Mouse (Mus musculus): ENCODE results near the gene Borcs5. TPM values are rescaled to one million over a fixed set of nuclear protein-coding genes. Genes with fewer than 3 reads are reported as not detected.

The Borcs5 gene
- polyA plus RNA-seq, 1 experiment from 2014 or later, result 15.1 TPM

DNA sequence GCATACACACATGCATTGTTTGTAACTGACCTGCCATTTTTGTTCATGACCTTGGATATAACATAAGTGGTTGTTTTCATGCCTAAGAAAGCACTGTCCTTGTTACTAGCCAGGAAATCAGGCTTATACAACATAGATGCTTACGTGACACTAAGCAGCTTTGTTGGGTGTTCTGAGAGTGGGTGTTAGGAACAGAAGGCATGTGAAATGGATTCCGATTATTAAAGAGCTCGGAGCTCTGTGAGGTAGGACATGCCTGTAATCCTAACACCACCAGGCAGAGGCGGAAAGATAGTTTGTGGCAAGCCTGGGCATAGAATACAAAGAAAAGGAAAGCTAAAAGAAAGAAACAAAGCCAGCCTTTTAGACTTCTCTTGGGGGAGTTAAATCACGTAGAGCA lies 9.0 kb downstream of the Borcs5 start:
- 76% methylated on average over 5 of the region's 5 CpGs for WGBS
- H3K4me1 ChIP-seq (replicated peaks; ENCODE audit: control insufficient read depth, insufficient read depth, low read length), result no peaks in the 10 kb centered on the region
- no peak overlapping the region for H3K27ac ChIP-seq (ENCODE audit: low read depth)
- DNase-seq (ENCODE audit: low spot score) (no peak), ATAC-seq (replicated peaks; ENCODE audit: low FRiP score, low TSS enrichment, low read depth) (no peak)
- no peak overlapping the region for H3K4me3 ChIP-seq (ENCODE audit: low read depth, low read length)
- no peak overlapping the region for H3K9ac ChIP-seq (ENCODE audit: low read length)
- H3K36me3 ChIP-seq (ENCODE audit: control insufficient read depth, insufficient read depth, low read length), result 0 out of 2 replicates have a peak, but pooled peaks cover 3% of the 10 kb centered on the region
- H3K4me2 ChIP-seq (ENCODE audit: low read length), result no peak overlapping the region
- no peaks in the 10 kb centered on the region for H3K27me3 ChIP-seq (replicated peaks; ENCODE audit: control insufficient read depth, insufficient read depth, low read length)
- H3K9me3 ChIP-seq (ENCODE audit: control insufficient read depth, low read length), result no peaks in the 10 kb centered on the region

DNA sequence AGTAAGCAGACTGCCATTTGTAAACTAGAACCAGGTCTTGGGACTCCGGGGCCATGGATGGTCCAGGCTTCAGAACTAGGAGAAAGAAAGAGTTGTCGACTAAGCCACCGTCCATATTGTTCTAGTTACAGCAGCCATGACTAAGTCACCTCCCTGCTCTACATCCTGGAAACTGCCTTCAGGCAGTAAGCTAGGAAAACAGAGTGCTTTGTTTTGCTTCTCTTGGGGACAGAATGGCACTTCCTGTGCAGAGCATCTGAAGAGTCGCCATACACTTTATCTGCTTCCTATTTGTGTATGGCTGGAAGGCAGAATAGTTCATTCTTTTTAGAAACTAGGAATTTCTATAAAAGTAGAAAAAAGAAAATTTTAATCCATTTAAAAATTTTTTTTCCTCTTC lies 17.2 kb downstream of the Borcs5 start:
- ATAC-seq (replicated peaks; ENCODE audit: low FRiP score, low TSS enrichment, low read depth), result no peak
- Histone ChIP-seq H3K27me3 (replicated peaks; ENCODE audit: control insufficient read depth, insufficient read depth, low read length) (no peaks in the 10 kb centered on the region), H3K4me2 (ENCODE audit: low read length) (no peak overlapping the region), H3K27ac (ENCODE audit: low read depth) (no peak overlapping the region), H3K4me3 (ENCODE audit: low read depth, low read length) (no peak overlapping the region), H3K9me3 (ENCODE audit: control insufficient read depth, low read length) (no peaks in the 10 kb centered on the region), H3K9ac (ENCODE audit: low read length) (no peak overlapping the region), H3K4me1 (replicated peaks; ENCODE audit: control insufficient read depth, insufficient read depth, low read length) (no peaks in the 10 kb centered on the region), H3K36me3 (ENCODE audit: control insufficient read depth, insufficient read depth, low read length) (no peaks in the 10 kb centered on the region)
- DNase-seq (ENCODE audit: low spot score), result no peak
- WGBS, result 78% methylated on average over 4 of the region's 4 CpGs

DNA sequence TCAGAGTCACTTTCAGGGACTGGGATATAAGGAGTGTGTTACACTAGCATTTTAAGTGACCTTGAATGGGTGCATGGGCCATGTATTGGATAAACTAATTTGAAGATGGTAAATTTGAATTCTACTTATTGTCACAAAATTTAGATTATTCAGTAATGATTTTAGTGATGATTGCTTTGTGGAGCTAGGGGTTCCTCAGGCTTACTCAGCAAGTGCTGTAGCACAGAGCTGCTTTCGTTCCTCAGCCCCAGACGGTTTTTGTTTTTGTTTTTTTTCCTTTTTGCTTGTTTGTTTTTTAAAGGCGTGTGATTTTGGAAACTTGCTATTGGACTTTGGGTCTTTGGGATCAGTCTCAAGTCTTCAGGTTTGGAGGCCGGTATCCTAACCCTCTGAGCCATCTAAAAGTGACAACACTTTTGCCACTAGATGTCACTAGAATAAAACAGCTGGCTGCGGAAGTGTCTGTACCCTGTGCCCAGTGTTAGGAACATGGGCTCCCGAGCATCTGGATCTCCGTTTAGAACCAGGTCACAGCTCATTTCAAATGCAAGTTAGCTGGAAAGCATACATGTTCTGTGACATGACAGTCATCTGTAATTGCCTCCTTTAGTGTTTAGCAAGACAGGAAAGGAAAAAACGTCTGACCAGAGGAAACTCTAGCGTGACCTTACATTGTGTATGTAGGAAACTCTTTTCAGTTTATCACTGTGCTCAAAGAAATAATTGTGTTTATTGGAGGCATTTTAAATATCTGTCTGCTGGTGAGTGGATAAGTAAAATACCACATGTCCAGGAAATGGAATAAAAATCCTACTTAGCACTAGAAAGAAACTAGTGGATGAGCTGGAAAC lies 20.0 kb downstream of the Borcs5 start:
- H3K4me2 ChIP-seq (ENCODE audit: low read length), result 0 out of 2 replicates have a peak overlapping the region, but pooled peaks have one; percentile 11
- 20% methylated on average over 9 of the region's 9 CpGs for WGBS

DNA sequence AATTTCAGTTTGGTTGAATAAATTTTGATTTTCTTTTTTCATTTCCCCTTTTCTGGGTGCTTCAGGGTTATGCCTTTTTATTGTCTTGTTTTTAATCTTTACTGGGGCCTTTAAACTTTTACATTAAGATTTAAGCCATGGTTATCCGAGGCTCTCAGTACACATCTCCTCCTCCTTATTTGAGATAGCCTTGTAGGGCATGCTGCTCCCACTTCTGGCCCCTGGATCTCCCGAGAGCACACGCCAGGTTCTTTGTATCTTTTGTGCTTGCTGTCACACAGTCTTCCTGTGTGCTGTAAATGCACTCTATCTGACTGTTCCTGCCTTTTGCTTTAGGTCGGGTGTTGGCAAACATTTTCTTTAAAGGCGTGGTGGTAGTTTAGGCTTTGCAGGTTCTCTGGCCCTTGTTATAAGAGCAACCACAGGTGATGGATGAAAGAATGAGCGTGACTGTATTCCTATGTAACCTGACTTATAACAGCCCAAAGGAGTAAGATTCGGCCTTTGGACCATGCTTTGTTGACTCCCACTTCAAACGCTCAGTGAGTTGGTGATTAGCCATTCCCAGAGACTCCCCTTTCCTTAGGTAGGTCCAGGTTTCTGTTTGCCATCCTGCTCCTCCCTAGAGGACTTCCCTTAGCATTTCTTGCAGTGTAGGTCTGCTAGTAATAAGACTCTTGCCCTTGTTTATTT lies 21.6 kb downstream of the Borcs5 start:
- 72% methylated on average over 8 of the region's 8 CpGs for WGBS
- no peak overlapping the region for H3K27ac ChIP-seq (ENCODE audit: low read depth)
- ATAC-seq (replicated peaks; ENCODE audit: low FRiP score, low TSS enrichment, low read depth), result peak; percentile 59; the same call in 1 of the 2 replicates

More for the DNA sequence above, 20.0 kb downstream of the Borcs5 start:
- Histone ChIP-seq H3K9me3 (ENCODE audit: control insufficient read depth, low read length) (no peaks in the 10 kb centered on the region), H3K27me3 (replicated peaks; ENCODE audit: control insufficient read depth, insufficient read depth, low read length) (no peaks in the 10 kb centered on the region), H3K9ac (ENCODE audit: low read length) (no peak overlapping the region), H3K4me1 (replicated peaks; ENCODE audit: control insufficient read depth, insufficient read depth, low read length) (no peaks in the 10 kb centered on the region), H3K36me3 (ENCODE audit: control insufficient read depth, insufficient read depth, low read length) (no peaks in the 10 kb centered on the region), H3K27ac (ENCODE audit: low read depth) (no peak overlapping the region), H3K4me3 (ENCODE audit: low read depth, low read length) (no peak overlapping the region)
- ATAC-seq (replicated peaks; ENCODE audit: low FRiP score, low TSS enrichment, low read depth) (peak; percentile 77), DNase-seq (ENCODE audit: low spot score) (peak; percentile 67)

DNA sequence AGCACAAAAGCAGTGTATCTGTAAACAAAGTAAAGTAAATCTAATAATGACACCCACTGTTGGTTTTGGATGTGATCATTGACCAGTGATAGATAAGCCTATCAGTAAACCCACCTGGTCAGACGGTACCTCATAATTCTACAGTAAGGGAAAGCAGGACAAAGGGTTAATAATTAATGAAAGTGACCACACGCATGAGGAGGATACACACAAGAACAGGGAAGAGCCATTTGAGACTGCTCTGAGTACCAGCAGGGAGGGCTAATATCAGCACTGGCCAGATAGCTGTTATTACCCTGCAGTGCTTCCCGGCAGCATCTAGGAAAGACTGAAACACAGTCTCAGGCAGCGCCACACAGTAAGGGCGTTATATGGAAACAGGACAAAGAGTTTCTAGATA lies 25.3 kb downstream of the Borcs5 start:
- Histone ChIP-seq H3K36me3 (ENCODE audit: control insufficient read depth, insufficient read depth, low read length) (no peaks in the 10 kb centered on the region), H3K9me3 (ENCODE audit: control insufficient read depth, low read length) (no peaks in the 10 kb centered on the region), H3K9ac (ENCODE audit: low read length) (no peak overlapping the region), H3K27ac (ENCODE audit: low read depth) (no peak overlapping the region), H3K4me3 (ENCODE audit: low read depth, low read length) (no peak overlapping the region), H3K27me3 (replicated peaks; ENCODE audit: control insufficient read depth, insufficient read depth, low read length) (no peaks in the 10 kb centered on the region), H3K4me1 (replicated peaks; ENCODE audit: control insufficient read depth, insufficient read depth, low read length) (no peaks in the 10 kb centered on the region), H3K4me2 (ENCODE audit: low read length) (no peak overlapping the region)
- peak; percentile 75 for ATAC-seq (replicated peaks; ENCODE audit: low FRiP score, low TSS enrichment, low read depth)
- WGBS, result 55% methylated on average over 5 of the region's 5 CpGs
- no peak for DNase-seq (ENCODE audit: low spot score)

More for the DNA sequence above, 21.6 kb downstream of the Borcs5 start:
- Histone ChIP-seq H3K9ac (ENCODE audit: low read length) (no peak overlapping the region), H3K27me3 (replicated peaks; ENCODE audit: control insufficient read depth, insufficient read depth, low read length) (no peaks in the 10 kb centered on the region), H3K4me2 (ENCODE audit: low read length) (no peak overlapping the region), H3K4me1 (replicated peaks; ENCODE audit: control insufficient read depth, insufficient read depth, low read length) (no peaks in the 10 kb centered on the region), H3K9me3 (ENCODE audit: control insufficient read depth, low read length) (no peaks in the 10 kb centered on the region), H3K36me3 (ENCODE audit: control insufficient read depth, insufficient read depth, low read length) (no peaks in the 10 kb centered on the region), H3K4me3 (ENCODE audit: low read depth, low read length) (no peak overlapping the region)
- peak; percentile 59 for DNase-seq (ENCODE audit: low spot score)

DNA sequence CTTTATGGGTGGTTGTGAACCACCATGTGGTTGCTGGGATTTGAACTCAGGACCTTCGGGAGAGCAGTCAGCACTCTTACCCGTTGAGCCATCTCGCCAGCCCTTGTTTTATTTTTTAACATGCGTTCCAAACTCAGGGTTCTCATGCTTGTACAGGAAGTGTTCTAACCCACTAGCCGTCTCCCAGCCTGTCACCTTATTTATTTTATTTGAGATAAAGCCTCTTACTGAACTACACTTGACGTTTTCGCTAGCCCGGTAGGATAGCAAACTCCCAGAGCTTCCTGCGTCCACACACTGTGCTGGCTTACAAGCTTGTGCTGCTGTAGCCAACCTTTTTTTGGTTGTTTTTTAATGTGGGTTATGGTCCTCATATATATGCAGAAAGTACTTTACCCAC lies 26.5 kb downstream of the Borcs5 start:
- Histone ChIP-seq H3K4me2 (ENCODE audit: low read length) (no peak overlapping the region), H3K4me1 (replicated peaks; ENCODE audit: control insufficient read depth, insufficient read depth, low read length) (no peaks in the 10 kb centered on the region), H3K27me3 (replicated peaks; ENCODE audit: control insufficient read depth, insufficient read depth, low read length) (no peaks in the 10 kb centered on the region), H3K9ac (ENCODE audit: low read length) (no peak overlapping the region), H3K4me3 (ENCODE audit: low read depth, low read length) (no peak overlapping the region), H3K36me3 (ENCODE audit: control insufficient read depth, insufficient read depth, low read length) (no peaks in the 10 kb centered on the region), H3K27ac (ENCODE audit: low read depth) (no peak overlapping the region), H3K9me3 (ENCODE audit: control insufficient read depth, low read length) (no peaks in the 10 kb centered on the region)
- DNase-seq (ENCODE audit: low spot score) (no peak), ATAC-seq (replicated peaks; ENCODE audit: low FRiP score, low TSS enrichment, low read depth) (no peak)
- 62% methylated on average over 9 of the region's 9 CpGs for WGBS

DNA sequence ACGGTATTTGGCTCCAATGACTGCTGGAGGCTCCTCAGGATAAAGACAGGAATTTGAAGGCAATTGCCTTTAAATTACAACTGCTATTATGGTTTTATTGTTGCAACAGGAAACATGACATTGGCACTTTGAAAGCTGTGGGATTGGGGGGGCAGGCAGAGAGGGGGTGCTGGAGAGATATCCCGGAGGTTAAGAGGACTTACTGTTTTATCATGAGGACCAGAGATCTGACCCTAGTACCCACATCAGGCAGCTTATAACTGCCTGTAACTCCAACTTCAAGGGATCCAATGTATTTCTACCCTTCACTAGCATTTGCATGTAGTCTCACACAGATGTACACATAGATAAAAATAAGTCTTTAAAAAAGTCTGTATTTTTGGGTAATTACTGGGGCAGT lies 29.2 kb downstream of the Borcs5 start:
- H3K9me3 ChIP-seq (ENCODE audit: control insufficient read depth, low read length), result no peaks in the 10 kb centered on the region
- no peak overlapping the region for H3K4me3 ChIP-seq (ENCODE audit: low read depth, low read length)
- H3K27me3 ChIP-seq (replicated peaks; ENCODE audit: control insufficient read depth, insufficient read depth, low read length), result no peaks in the 10 kb centered on the region
- DNase-seq (ENCODE audit: low spot score) (no peak), ATAC-seq (replicated peaks; ENCODE audit: low FRiP score, low TSS enrichment, low read depth) (no peak)
- no peaks in the 10 kb centered on the region for H3K4me1 ChIP-seq (replicated peaks; ENCODE audit: control insufficient read depth, insufficient read depth, low read length)
- no peak overlapping the region for H3K4me2 ChIP-seq (ENCODE audit: low read length)
- WGBS, result 66% methylated on average over 2 of the region's 2 CpGs
- H3K27ac ChIP-seq (ENCODE audit: low read depth), result no peak overlapping the region
- H3K36me3 ChIP-seq (ENCODE audit: control insufficient read depth, insufficient read depth, low read length), result no peaks in the 10 kb centered on the region
- no peak overlapping the region for H3K9ac ChIP-seq (ENCODE audit: low read length)

DNA sequence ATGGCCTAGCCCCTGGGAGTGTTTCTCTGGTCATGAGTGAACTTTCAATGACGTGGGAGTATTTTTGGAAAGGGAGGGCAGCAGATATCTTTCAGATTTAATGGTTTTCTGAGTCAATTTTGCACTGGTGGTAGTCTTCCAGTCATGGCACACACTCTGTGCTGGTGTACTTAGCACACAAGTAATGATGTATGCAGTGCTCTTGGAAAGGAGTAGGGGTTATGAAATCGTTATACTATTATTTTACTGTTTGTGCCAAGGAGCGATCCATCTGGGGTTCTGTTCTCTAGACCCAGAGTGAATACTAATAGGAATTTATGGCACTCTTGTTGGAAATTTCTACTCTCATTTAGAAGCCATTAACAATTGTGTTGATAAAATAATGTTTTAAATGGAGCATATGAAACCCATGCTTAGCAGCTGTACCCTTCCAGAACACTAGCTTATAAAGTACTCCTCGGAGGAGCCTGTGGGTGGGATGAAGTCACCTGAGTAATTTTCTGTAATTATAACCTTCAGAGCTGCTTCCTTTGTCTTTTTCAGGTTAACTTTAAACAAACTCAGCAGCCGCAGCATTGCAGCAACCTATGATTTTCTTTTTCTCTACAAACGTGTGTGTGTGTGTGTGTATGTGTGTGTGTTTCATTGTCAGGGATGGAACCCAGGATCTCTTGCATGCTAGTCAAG lies 30.0 kb downstream of the Borcs5 start:
- Histone ChIP-seq H3K36me3 (ENCODE audit: control insufficient read depth, insufficient read depth, low read length) (no peaks in the 10 kb centered on the region), H3K27ac (ENCODE audit: low read depth) (no peak overlapping the region), H3K27me3 (replicated peaks; ENCODE audit: control insufficient read depth, insufficient read depth, low read length) (no peaks in the 10 kb centered on the region), H3K4me1 (replicated peaks; ENCODE audit: control insufficient read depth, insufficient read depth, low read length) (no peaks in the 10 kb centered on the region), H3K9ac (ENCODE audit: low read length) (no peak overlapping the region), H3K4me2 (ENCODE audit: low read length) (no peak overlapping the region), H3K4me3 (ENCODE audit: low read depth, low read length) (no peak overlapping the region), H3K9me3 (ENCODE audit: control insufficient read depth, low read length) (no peaks in the 10 kb centered on the region)
- 77% methylated on average over 6 of the region's 6 CpGs for WGBS
- ATAC-seq (replicated peaks; ENCODE audit: low FRiP score, low TSS enrichment, low read depth), result no peak
- DNase-seq (ENCODE audit: low spot score), result no peak
